Mouse (Mus musculus) hindbrain, embryonic 16.5 days (tissue): ENCODE data around the gene Strn4. TPM values are rescaled to one million over a fixed set of nuclear protein-coding genes. Genes with fewer than 3 reads are reported as not detected.

ENCODE experiments used
- ATAC-seq: fragments of 200-750 bp; cut with Nextera tagmentation; 2 replicates; pipeline ENCODE4 v1.8.0; 2017; ENCODE audit warnings: moderate TSS enrichment, moderate library complexity
- H3K27ac ChIP-seq: fragments of 300-500 bp; sonication (generic); 2 replicates; pipeline ENCODE4 v1.5.1; 2014; ENCODE audit warnings: low read depth, mild to moderate bottlenecking, control low read depth, low read length, moderate library complexity
- H3K27me3 ChIP-seq: fragments of 300-500 bp; sonication (generic); replicated peaks from 2 replicates; pipeline ENCODE4 v1.6.1; 2014; ENCODE audit warnings: low read length; ENCODE audit not compliant: control insufficient read depth, insufficient read depth
- H3K36me3 ChIP-seq: fragments of 300-500 bp; sonication (generic); 2 replicates; pipeline ENCODE4 v1.6.1; 2014; ENCODE audit warnings: mild to moderate bottlenecking, low read length, moderate library complexity, mixed read lengths; ENCODE audit not compliant: control insufficient read depth, insufficient read depth
- H3K4me1 ChIP-seq: fragments of 300-500 bp; sonication (generic); 2 replicates; pipeline ENCODE4 v1.6.1; 2014; ENCODE audit warnings: low read depth, low read length; ENCODE audit not compliant: control insufficient read depth, insufficient read depth
- H3K4me2 ChIP-seq: fragments of 300-500 bp; sonication (generic); 2 replicates; pipeline ENCODE4 v1.6.1; 2014; ENCODE audit warnings: mild to moderate bottlenecking, low read length, control low read depth, moderate library complexity
- H3K4me3 ChIP-seq: fragments of 300-500 bp; sonication (generic); 2 replicates; pipeline ENCODE4 v1.5.1; 2014; ENCODE audit warnings: mild to moderate bottlenecking, low read length, control low read depth, moderate library complexity
- H3K9ac ChIP-seq: fragments of 300-500 bp; sonication (generic); 2 replicates; pipeline ENCODE4 v1.6.1; 2014; ENCODE audit warnings: low read depth, mild to moderate bottlenecking, control low read depth, low read length, moderate library complexity
- H3K9me3 ChIP-seq: fragments of 300-500 bp; sonication (generic); 2 replicates; pipeline ENCODE4 v1.6.1; 2014; ENCODE audit warnings: mild to moderate bottlenecking, low read length, moderate library complexity; ENCODE audit not compliant: control insufficient read depth
- WGBS: fragments of 180-500 bp; shearing (Covaris S2); extraction: QIAGEN DNeasy Blood & Tissue Kit; methylation state at CpG from one replicate; pipeline ENCODE4 v1.1.7; 2014; 5-methylcytosine and 5-hydroxymethylcytosine counted together
- polyA plus RNA-seq: library from polyadenylated mRNA; unstranded; fragments of >200 nt; fragmentation: Nextera tagmentation; extraction: Ambion mirVana; gene quantifications from 2 replicates; pipeline ENCODE4 v1.2.1, GENCODE M21; 2015

Gene Strn4
- polyA plus RNA-seq, 1 experiment from 2014 or later: 159 TPM

- peaks cover 47% of the 10 kb centered on the region for H3K36me3 ChIP-seq
- ATAC-seq: no peak
- H3K4me3 ChIP-seq: no peak overlapping the region
- H3K27ac ChIP-seq: no peak overlapping the region
- H3K4me1 ChIP-seq: peaks cover 8% of the 10 kb centered on the region
- H3K9me3 ChIP-seq: no peaks in the 10 kb centered on the region
- no peaks in the 10 kb centered on the region for H3K27me3 ChIP-seq
- no peak overlapping the region for H3K9ac ChIP-seq
- 89% methylated on average over 6 of the region's 6 CpGs for WGBS
- no peak overlapping the region for H3K4me2 ChIP-seq
These were observed 23.2 kb downstream of the Strn4 start for GRCm38 (mm10) chr7:16838804-16839426.

GRCm38 (mm10) chr7:16839427-16840108, 23.9 kb downstream of the Strn4 start:
- Histone ChIP-seq H3K36me3 (peaks cover 42% of the 10 kb centered on the region), H3K4me1 (peaks cover 12% of the 10 kb centered on the region), H3K27ac (no peak overlapping the region), H3K4me2 (no peak overlapping the region), H3K9ac (no peak overlapping the region), H3K4me3 (no peak overlapping the region), H3K9me3 (no peaks in the 10 kb centered on the region), H3K27me3 (no peaks in the 10 kb centered on the region)
- WGBS: 96% methylated on average over 12 of the region's 12 CpGs
- ATAC-seq: no peak

- no peak for ATAC-seq
- peaks cover 36% of the 10 kb centered on the region for H3K36me3 ChIP-seq
- H3K4me1 ChIP-seq: peaks cover 16% of the 10 kb centered on the region
- H3K4me2 ChIP-seq: no peak overlapping the region
- H3K9ac ChIP-seq: no peak overlapping the region
- H3K27ac ChIP-seq: no peak overlapping the region
- H3K27me3 ChIP-seq: no peaks in the 10 kb centered on the region
- no peaks in the 10 kb centered on the region for H3K9me3 ChIP-seq
- WGBS: 93% methylated on average over 2 of the region's 2 CpGs
- no peak overlapping the region for H3K4me3 ChIP-seq
These were observed 24.4 kb downstream of the Strn4 start for GRCm38 (mm10) chr7:16840109-16840491.

GRCm38 (mm10) chr7:16841078-16841477, 25.4 kb downstream of the Strn4 start:
- H3K9me3 ChIP-seq: no peaks in the 10 kb centered on the region
- no peak overlapping the region for H3K9ac ChIP-seq
- no peaks in the 10 kb centered on the region for H3K27me3 ChIP-seq
- ATAC-seq: no peak
- no peak overlapping the region for H3K4me2 ChIP-seq
- H3K27ac ChIP-seq: no peak overlapping the region; the same call in 1 of the 2 replicates
- 84% methylated on average over 4 of the region's 4 CpGs for WGBS
- H3K4me3 ChIP-seq: no peak overlapping the region
- H3K4me1 ChIP-seq: peaks cover 21% of the 10 kb centered on the region
- peaks cover 36% of the 10 kb centered on the region for H3K36me3 ChIP-seq

- Histone ChIP-seq H3K9ac (peak overlapping the region; percentile 58; the same call in 1 of the 2 replicates), H3K4me1 (peaks cover 21% of the 10 kb centered on the region), H3K27ac (peak overlapping the region; percentile 75), H3K27me3 (no peaks in the 10 kb centered on the region), H3K36me3 (peaks cover 34% of the 10 kb centered on the region), H3K4me2 (peak overlapping the region; percentile 72), H3K9me3 (no peaks in the 10 kb centered on the region), H3K4me3 (peak overlapping the region; percentile 65; the same call in 1 of the 2 replicates)
- ATAC-seq: no peak
- 38% methylated on average over 11 of the region's 11 CpGs for WGBS
These were observed 26.2 kb downstream of the Strn4 start for GRCm38 (mm10) chr7:16841561-16842560.

GRCm38 (mm10) chr7:16842645-16843063, 27.0 kb downstream of the Strn4 start, which contains the start of gene Prkd2:
Gene Prkd2, plus strand, starts transcription at chr7:16842902.
- Histone ChIP-seq H3K36me3 (peaks cover 30% of the 10 kb centered on the region), H3K4me2 (peak within 1 kb of the TSS; percentile 72), H3K9ac (peak within 1 kb of the TSS; percentile 58), H3K9me3 (no peaks in the 10 kb centered on the region), H3K27me3 (no peaks in the 10 kb centered on the region), H3K27ac (peak within 1 kb of the TSS; percentile 75), H3K4me3 (peak within 1 kb of the TSS; percentile 65), H3K4me1 (peaks cover 21% of the 10 kb centered on the region)
- under 1% methylated on average over 30 of the region's 32 CpGs for WGBS
- peak; percentile 88 for ATAC-seq

GRCm38 (mm10) chr7:16843441-16844171, 27.9 kb downstream of the Strn4 start:
- H3K9me3 ChIP-seq: no peaks in the 10 kb centered on the region
- no peak for ATAC-seq
- peak overlapping the region; percentile 75; the same call in 1 of the 2 replicates for H3K27ac ChIP-seq
- 2% methylated on average over 32 of the region's 33 CpGs for WGBS
- peak overlapping the region; percentile 65 for H3K4me3 ChIP-seq
- H3K27me3 ChIP-seq: no peaks in the 10 kb centered on the region
- H3K36me3 ChIP-seq: peaks cover 21% of the 10 kb centered on the region
- peaks cover 21% of the 10 kb centered on the region for H3K4me1 ChIP-seq
- peak overlapping the region; percentile 58 for H3K9ac ChIP-seq
- peak overlapping the region; percentile 72 for H3K4me2 ChIP-seq

GRCm38 (mm10) chr7:16844696-16845071, 29.0 kb downstream of the Strn4 start:
- Histone ChIP-seq H3K27ac (peak overlapping the region; percentile 42; the same call in 1 of the 2 replicates), H3K4me1 (peaks cover 21% of the 10 kb centered on the region), H3K4me2 (peak overlapping the region; percentile 27), H3K9ac (peak overlapping the region; percentile 23; the same call in 1 of the 2 replicates), H3K4me3 (peak overlapping the region; percentile 23), H3K27me3 (no peaks in the 10 kb centered on the region), H3K9me3 (no peaks in the 10 kb centered on the region), H3K36me3 (peaks cover 14% of the 10 kb centered on the region)
- 56% methylated on average over 3 of the region's 3 CpGs for WGBS
- ATAC-seq: no peak
